In the genomic region with DNA sequence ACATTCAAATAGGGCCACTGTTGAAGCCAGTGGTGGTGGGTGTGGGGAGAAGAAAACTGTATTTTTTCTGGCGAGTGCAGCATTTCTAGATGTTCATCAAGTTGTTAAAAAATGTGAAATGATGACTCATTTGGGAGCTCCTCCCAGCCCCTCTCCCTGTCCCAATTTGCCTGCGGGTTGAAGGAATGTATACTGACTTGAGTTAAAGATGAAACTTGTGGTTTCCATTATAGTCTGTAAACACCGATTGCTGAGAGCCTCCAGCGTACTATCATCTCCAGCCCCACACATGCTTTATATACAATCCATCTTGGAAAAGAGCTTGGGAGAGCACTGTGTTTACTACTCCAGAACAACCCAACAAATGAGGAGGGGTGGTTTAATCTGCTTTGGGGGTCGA, we compare ENCODE assay signal across 15 mouse cellular contexts.
"Had no signal": no experiment of that assay in that cellular context is flagged by ENCODE, and none has a peak within 500 bp of the region (broad histone marks: within the 10 kb centered on the region; RNA-seq: fewer than 3 reads in every experiment).

No protein-coding gene starts in this region.

- ATAC-seq: intestine, embryonic 16.5 days; liver, embryonic 12.5 days; midbrain, embryonic 13.5 days had no signal

- H3K9ac ChIP-seq: limb, embryonic 12.5 days; liver, embryonic 12.5 days; lung, embryonic 15.5 days; midbrain, embryonic 13.5 days; stomach, embryonic 15.5 days had no signal

- H3K27me3 ChIP-seq: limb, embryonic 12.5 days; liver, embryonic 12.5 days; lung, embryonic 15.5 days; midbrain, embryonic 13.5 days; stomach, embryonic 15.5 days had no signal

- H3K4me3 ChIP-seq: limb, embryonic 12.5 days; liver, embryonic 12.5 days; lung, embryonic 15.5 days; midbrain, embryonic 13.5 days; stomach, embryonic 15.5 days had no signal

- H3K36me3 ChIP-seq: limb, embryonic 12.5 days; liver, embryonic 12.5 days; lung, embryonic 15.5 days; midbrain, embryonic 13.5 days; stomach, embryonic 15.5 days had no signal

- H3K4me1 ChIP-seq: limb, embryonic 12.5 days; liver, embryonic 12.5 days; lung, embryonic 15.5 days; midbrain, embryonic 13.5 days had no signal

- H3K4me2 ChIP-seq: limb, embryonic 12.5 days; liver, embryonic 12.5 days; lung, embryonic 15.5 days; midbrain, embryonic 13.5 days; stomach, embryonic 15.5 days had no signal

- H3K27ac ChIP-seq: kidney, postnatal 0 days; limb, embryonic 12.5 days; liver, embryonic 12.5 days; lung, embryonic 15.5 days; midbrain, embryonic 13.5 days; stomach, embryonic 15.5 days had no signal

- DNase-seq: kidney, adult 8-10 months; kidney, postnatal 36 days; layer of hippocampus, adult 9-11 months; layer of hippocampus, postnatal 36 days; lung, postnatal 14 days; right cerebral cortex, postnatal 14 days; thymus, adult 2 months; thymus, postnatal 25 days had no signal

- H3K9me3 ChIP-seq: limb, embryonic 12.5 days; liver, embryonic 12.5 days; lung, embryonic 15.5 days; midbrain, embryonic 13.5 days; stomach, embryonic 15.5 days had no signal
